Comparison of ENCODE assay signal across 13 mouse cellular contexts in genomic region chr4:147928136-147928535, GRCm38 (mm10). TPM values are rescaled to one million over a fixed set of nuclear protein-coding genes. Genes with fewer than 3 reads are reported as not detected.
DNase-seq lines count a peak whose midpoint lies in the region; ATAC-seq lines count a peak whose summit lies in the region.
"Had no signal": no experiment of that assay in that cellular context is flagged by ENCODE, and none has a peak within 500 bp of the region (broad histone marks: within the 10 kb centered on the region; RNA-seq: fewer than 3 reads in every experiment).

No protein-coding gene starts in this region.

- H3K9ac ChIP-seq in forebrain, embryonic 11.5 days (ENCODE audit: low read length): no peak overlapping the region
- no peak overlapping the region for H3K9ac ChIP-seq in forebrain, embryonic 14.5 days (ENCODE audit: low read length)
- no peak overlapping the region for H3K9ac ChIP-seq in kidney, embryonic 15.5 days
- H3K9ac ChIP-seq: neural tube, embryonic 12.5 days had no signal

- no peaks in the 10 kb centered on the region for H3K27me3 ChIP-seq in forebrain, embryonic 11.5 days (ENCODE audit: control insufficient read depth, insufficient read depth, low read length)
- no peaks in the 10 kb centered on the region for H3K27me3 ChIP-seq in forebrain, embryonic 14.5 days (replicated peaks; ENCODE audit: control insufficient read depth, insufficient read depth, low read length)
- no peaks in the 10 kb centered on the region for H3K27me3 ChIP-seq in kidney, embryonic 15.5 days
- H3K27me3 ChIP-seq: neural tube, embryonic 12.5 days had no signal

- peaks cover 3% of the 10 kb centered on the region; the same call in 1 of the 2 replicates for H3K4me1 ChIP-seq in forebrain, embryonic 11.5 days (replicated peaks; ENCODE audit: control insufficient read depth, insufficient read depth, low read length)
- no peaks in the 10 kb centered on the region for H3K4me1 ChIP-seq in forebrain, embryonic 14.5 days (ENCODE audit: control insufficient read depth, insufficient read depth, low read length)
- peaks cover 18% of the 10 kb centered on the region for H3K4me1 ChIP-seq in kidney, embryonic 15.5 days
- H3K4me1 ChIP-seq: neural tube, embryonic 12.5 days had no signal

- 0 out of 2 replicates have a peak, but pooled peaks have one; percentile 9 for ATAC-seq in forebrain, embryonic 11.5 days (replicated peaks; ENCODE audit: low FRiP score)
- ATAC-seq in forebrain, embryonic 14.5 days: no peak
- 0 out of 2 replicates have a peak, but pooled peaks have one; percentile 5 for ATAC-seq in kidney, embryonic 15.5 days (replicated peaks; ENCODE audit: low FRiP score)

- 9% methylated on average over 9 of the region's 9 CpGs for WGBS in forebrain, embryonic 11.5 days
- WGBS in forebrain, embryonic 14.5 days: 14% methylated on average over 9 of the region's 9 CpGs
- WGBS in kidney, embryonic 15.5 days: 20% methylated on average over 9 of the region's 9 CpGs

- no peak overlapping the region for H3K27ac ChIP-seq in forebrain, embryonic 11.5 days (ENCODE audit: low read depth, low read length)
- H3K27ac ChIP-seq in forebrain, embryonic 14.5 days (ENCODE audit: low read depth, low read length): no peak overlapping the region
- H3K27ac ChIP-seq in kidney, embryonic 15.5 days: no peak overlapping the region
- H3K27ac ChIP-seq: neural tube, embryonic 12.5 days had no signal

- H3K36me3 ChIP-seq in forebrain, embryonic 11.5 days (ENCODE audit: control insufficient read depth, insufficient read depth, low read length): no peaks in the 10 kb centered on the region
- H3K36me3 ChIP-seq in forebrain, embryonic 14.5 days (ENCODE audit: control insufficient read depth, insufficient read depth, low read length): no peaks in the 10 kb centered on the region
- peaks cover 45% of the 10 kb centered on the region for H3K36me3 ChIP-seq in kidney, embryonic 15.5 days

- no peak for DNase-seq in forebrain, embryonic 11.5 days (ENCODE audit: low spot score)
- DNase-seq in forebrain, embryonic 14.5 days (ENCODE audit: low spot score): no peak
- DNase-seq in kidney, postnatal 10 days: no peak
- peak; percentile 56 for DNase-seq in WW6 (ENCODE audit: low read depth, low spot score)
- DNase-seq in liver: peak; percentile 23
- DNase-seq in layer of hippocampus, adult 9-11 months: no peak
- DNase-seq in urinary bladder, adult 18-20 months (ENCODE audit: low spot score in 2 of 2): no peak
- DNase-seq: cerebellum, adult 2 months had no signal

- no peaks in the 10 kb centered on the region for H3K9me3 ChIP-seq in forebrain, embryonic 11.5 days (ENCODE audit: control insufficient read depth, low read length)
- H3K9me3 ChIP-seq in forebrain, embryonic 14.5 days (replicated peaks; ENCODE audit: control insufficient read depth, low read length): no peaks in the 10 kb centered on the region
- no peaks in the 10 kb centered on the region for H3K9me3 ChIP-seq in kidney, embryonic 15.5 days (replicated peaks)
- H3K9me3 ChIP-seq: neural tube, embryonic 12.5 days had no signal

- no peak overlapping the region for H3K4me3 ChIP-seq in forebrain, embryonic 11.5 days (ENCODE audit: low read depth, low read length)
- H3K4me3 ChIP-seq in forebrain, embryonic 14.5 days (ENCODE audit: low read depth, low read length): no peak overlapping the region
- no peak overlapping the region for H3K4me3 ChIP-seq in kidney, embryonic 15.5 days (replicated peaks)
- H3K4me3 ChIP-seq: neural tube, embryonic 12.5 days had no signal

- H3K4me2 ChIP-seq in forebrain, embryonic 11.5 days (ENCODE audit: low read depth, low read length, severe bottlenecking): no peak overlapping the region
- H3K4me2 ChIP-seq in forebrain, embryonic 14.5 days (ENCODE audit: low read length): no peak overlapping the region
- H3K4me2 ChIP-seq in kidney, embryonic 15.5 days: no peak overlapping the region
- H3K4me2 ChIP-seq: neural tube, embryonic 12.5 days had no signal

RNA-seq across cellular contexts. Expression of gene Plod1, which starts 8.4 kb away (rescaled TPM):
- polyA plus RNA-seq in forebrain, embryonic 11.5 days (2014; fragmentation: Nextera tagmentation; extraction: Ambion mirVana): 21.6 and 26.6 TPM in 2 replicates
- polyA plus RNA-seq in forebrain, embryonic 14.5 days (2014; fragmentation: Nextera tagmentation; extraction: Ambion mirVana): 15.0 and 18.8 TPM in 2 replicates
- 47.2 and 56.0 TPM in 2 replicates for polyA plus RNA-seq in kidney, embryonic 15.5 days (2015; fragmentation: Nextera tagmentation; extraction: Ambion mirVana)

RNA-seq across cellular contexts. Expression of gene 2510039O18Rik, which starts 12.6 kb away (rescaled TPM):
- polyA plus RNA-seq in forebrain, embryonic 11.5 days (2014; fragmentation: Nextera tagmentation; extraction: Ambion mirVana): 16.3 and 16.7 TPM in 2 replicates
- polyA plus RNA-seq in forebrain, embryonic 14.5 days (2014; fragmentation: Nextera tagmentation; extraction: Ambion mirVana): 12.5 TPM in 2 replicates
- polyA plus RNA-seq in kidney, embryonic 15.5 days (2015; fragmentation: Nextera tagmentation; extraction: Ambion mirVana): 15.3 and 17.0 TPM in 2 replicates

RNA-seq across cellular contexts. Expression of gene Mfn2, which starts 23.6 kb away (rescaled TPM):
- polyA plus RNA-seq in forebrain, embryonic 11.5 days (2014; fragmentation: Nextera tagmentation; extraction: Ambion mirVana): 47.5 and 49.0 TPM in 2 replicates
- 33.8 and 50.1 TPM in 2 replicates for polyA plus RNA-seq in forebrain, embryonic 14.5 days (2014; fragmentation: Nextera tagmentation; extraction: Ambion mirVana)
- polyA plus RNA-seq in kidney, embryonic 15.5 days (2015; fragmentation: Nextera tagmentation; extraction: Ambion mirVana): 36.9 and 39.0 TPM in 2 replicates

RNA-seq across cellular contexts. Expression of gene Nppb, which starts 57.5 kb away (rescaled TPM):
- polyA plus RNA-seq in forebrain, embryonic 11.5 days (2014; fragmentation: Nextera tagmentation; extraction: Ambion mirVana): not detected in 2 replicates
- not detected in 2 replicates for polyA plus RNA-seq in forebrain, embryonic 14.5 days (2014; fragmentation: Nextera tagmentation; extraction: Ambion mirVana)
- not detected in 2 replicates for polyA plus RNA-seq in kidney, embryonic 15.5 days (2015; fragmentation: Nextera tagmentation; extraction: Ambion mirVana)
- polyA plus RNA-seq: kidney, adult 2 months; liver, embryonic 16.5 days; neural tube, embryonic 12.5 days; testis, adult 2 months had no signal

RNA-seq across cellular contexts. Expression of gene Fv1, which starts 59.4 kb away (rescaled TPM):
- polyA plus RNA-seq in forebrain, embryonic 11.5 days (2014; fragmentation: Nextera tagmentation; extraction: Ambion mirVana): 15.4 and 17.1 TPM in 2 replicates
- polyA plus RNA-seq in forebrain, embryonic 14.5 days (2014; fragmentation: Nextera tagmentation; extraction: Ambion mirVana): 9.5 and 10.2 TPM in 2 replicates
- polyA plus RNA-seq in kidney, embryonic 15.5 days (2015; fragmentation: Nextera tagmentation; extraction: Ambion mirVana): 12.8 and 12.9 TPM in 2 replicates

Comparison
In these comparisons a context has a peak if more than half of its experiments do, and no peak if none do; other contexts are left out.
1. DNase-seq: peak in WW6 (single experiment) and liver (single experiment); none in forebrain, embryonic 11.5 days (single experiment), forebrain, embryonic 14.5 days (single experiment), kidney, postnatal 10 days (single experiment), layer of hippocampus, adult 9-11 months (single experiment) and urinary bladder, adult 18-20 months (0 of 2).